Comparison of ENCODE assay signal across 8 mouse cellular contexts in the genomic region with DNA sequence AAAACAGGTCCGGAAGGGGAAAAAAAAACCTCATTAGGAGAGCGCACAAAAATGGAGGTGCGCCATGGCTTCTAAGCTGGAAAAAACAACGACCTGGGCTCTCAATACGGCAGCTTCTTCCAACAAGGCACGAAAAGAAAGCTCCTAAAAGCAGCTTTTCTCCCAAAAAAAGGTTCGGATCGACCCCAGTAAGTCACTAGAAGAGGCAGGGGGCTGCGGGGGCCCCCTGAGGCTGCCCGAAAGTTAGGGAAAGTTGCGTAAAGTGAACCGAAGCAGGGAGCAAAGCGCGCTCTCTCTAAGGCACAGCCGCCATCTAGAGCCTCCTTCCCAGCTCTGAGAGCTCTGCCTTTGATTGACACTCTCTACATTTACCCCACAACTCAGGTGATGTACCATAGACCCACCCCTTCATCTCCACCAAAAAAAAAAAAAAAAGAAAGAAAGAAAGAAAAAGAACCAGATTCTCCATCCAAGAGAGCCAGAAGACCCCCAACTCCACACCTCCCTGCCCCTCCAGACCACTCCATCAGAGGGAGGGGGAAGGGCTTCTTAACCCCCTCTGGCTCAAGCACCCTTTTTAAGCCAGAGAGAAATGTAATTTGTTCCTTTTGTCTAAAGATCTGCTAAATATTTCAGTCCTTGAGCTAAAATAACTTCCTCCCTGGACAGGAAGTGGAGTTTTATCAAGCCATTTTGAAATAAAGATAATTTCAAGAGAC. TPM values are rescaled to one million over a fixed set of nuclear protein-coding genes. Genes with fewer than 3 reads are reported as not detected.
DNase-seq lines count a peak whose midpoint lies in the region; TF ChIP-seq lines count a peak whose summit lies in the region.

A gene (minus strand): TSS at position 419 of the 719 bp plus-strand sequence.

- no peaks in the 10 kb centered on the region for H3K27me3 ChIP-seq in cerebellum, adult 2 months (ENCODE audit: control insufficient read depth, insufficient read depth, low read length)

- H3K27ac ChIP-seq in cerebellum, adult 2 months (ENCODE audit: insufficient read depth, low read length): peak within 1 kb of the TSS; percentile 95

- peak; percentile 83 for DNase-seq in T-cell, adult 2 months (ENCODE audit: low spot score)
- DNase-seq in cerebellum, adult 2 months: peak; percentile 67 to 76
- DNase-seq in forelimb bud, embryonic 11.5 days (ENCODE audit: low read depth, low spot score): peak; percentile 87
- peak; percentile 69 for DNase-seq in heart, postnatal 4 days
- peak; percentile 65 to 73 for DNase-seq in layer of hippocampus, postnatal 10 days (ENCODE audit: low spot score in 2 of 2)
- DNase-seq in lung, postnatal 14 days: peak; percentile 68
- peak; percentile 83 for DNase-seq in retina, embryonic 14.5 days (ENCODE audit: low spot score)
- DNase-seq in yolk sac, embryonic 10.5 days (ENCODE audit: low spot score): peak; percentile 87

- no peak for TF ChIP-seq CTCF in cerebellum, adult 2 months (IDR thresholded peaks at IDR 0.05; ENCODE audit: borderline replicate concordance, insufficient read depth, low read depth, low read length)

- H3K4me1 ChIP-seq in cerebellum, adult 2 months (ENCODE audit: control insufficient read depth, insufficient read depth, low read length): peaks cover 2% of the 10 kb centered on the region; the same call in 1 of the 2 replicates

- H3K4me3 ChIP-seq in cerebellum, adult 2 months (replicated peaks; ENCODE audit: insufficient read depth, low read depth, low read length): peak within 1 kb of the TSS; percentile 71

- TF ChIP-seq POLR2A in cerebellum, adult 2 months (IDR thresholded peaks at IDR 0.05; ENCODE audit: borderline replicate concordance, insufficient read depth, low read length): peak; percentile 70; the same call in 1 of the 2 replicates

- WGBS in cerebellum, adult 2 months: under 1% methylated on average over 15 of the region's 15 CpGs

RNA-seq across cellular contexts. Expression of the gene that starts here (rescaled TPM):
- 49.2 and 50.5 TPM in 2 replicates for polyA plus RNA-seq in cerebellum, adult 2 months (2012; rRNA removed)
- total RNA-seq in heart, postnatal 4 days (2021): 10 to 100 TPM; 57.3 to 61.0 TPM
- 10 to 100 TPM; 47.7 to 50.3 TPM for total RNA-seq in layer of hippocampus, postnatal 10 days (2021)

Comparison
In these comparisons a context has a peak if more than half of its experiments do, and no peak if none do; other contexts are left out.
1. Peak in every context shown above with its lines: DNase-seq, H3K4me3 ChIP-seq and H3K27ac ChIP-seq.